Mouse (Mus musculus): ENCODE measurements around the gene Efcab2.

DNA sequence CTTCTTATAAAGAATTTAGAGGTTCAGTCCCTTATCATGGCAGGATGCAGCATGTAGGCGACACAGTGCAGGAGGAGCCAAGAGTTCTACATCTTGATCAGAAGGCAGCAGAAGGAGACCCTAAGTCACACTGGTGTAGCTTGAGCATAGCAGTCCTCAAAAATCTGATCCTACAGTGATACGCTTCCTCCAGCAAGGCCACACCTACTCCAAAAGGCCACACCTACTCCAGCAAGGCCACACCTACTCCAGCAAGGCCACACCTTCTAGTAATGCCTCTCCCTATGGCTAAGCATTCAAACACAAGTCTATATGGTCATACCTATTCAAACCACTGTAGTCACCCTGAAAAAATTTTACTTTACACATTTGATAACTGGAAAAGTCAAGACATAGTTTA is 29.8 kb upstream of the Efcab2 start:
- TF ChIP-seq CTCF (conservative IDR thresholded peaks at IDR 0.05; ENCODE audit: low read length) (no peak), POU5F1 (IDR thresholded peaks at IDR 0.05; ENCODE audit: borderline replicate concordance, low read length) (no peak), NANOG (IDR thresholded peaks at IDR 0.05; ENCODE audit: borderline replicate concordance, low read length) (no peak)
